Mouse (Mus musculus): ENCODE data around the gene Crhr2. TPM values are rescaled to one million over a fixed set of nuclear protein-coding genes. Genes with fewer than 3 reads are reported as not detected.

Crhr2 gene
- polyA plus RNA-seq, 1 experiment from 2014 or later, result 0.11 TPM

DNA sequence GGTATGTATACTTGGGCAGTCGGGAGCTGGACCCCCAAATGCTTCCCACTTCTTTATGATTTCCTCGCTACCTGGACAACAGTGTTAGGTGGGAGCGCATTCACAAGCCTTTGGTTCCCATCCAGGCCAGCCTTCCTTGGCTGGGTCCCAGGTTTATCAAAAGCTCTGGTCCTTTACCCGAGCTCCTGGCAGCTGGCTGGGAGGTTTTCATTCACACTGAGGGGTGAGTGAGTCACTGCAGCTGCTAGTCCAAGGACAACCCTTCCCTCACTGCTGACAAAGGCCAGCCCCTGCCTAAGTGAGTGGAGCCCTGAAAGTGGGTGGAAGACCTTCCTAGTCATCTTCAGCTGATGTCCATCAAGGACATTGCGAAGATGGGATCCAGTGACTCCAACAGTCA lies 34.8 kb downstream of the Crhr2 start:
- no peak for DNase-seq (ENCODE audit: low spot score)
- Histone ChIP-seq H3K36me3 (no peaks in the 10 kb centered on the region), H3K27ac (no peak overlapping the region), H3K9me3 (replicated peaks) (no peaks in the 10 kb centered on the region), H3K4me1 (peaks cover 9% of the 10 kb centered on the region; the same call in 1 of the 2 replicates), H3K27me3 (ENCODE audit: low read depth, poor library complexity, severe bottlenecking) (no peaks in the 10 kb centered on the region), H3K4me3 (no peak overlapping the region)
- 82% methylated on average over 5 of the region's 5 CpGs for WGBS

DNA sequence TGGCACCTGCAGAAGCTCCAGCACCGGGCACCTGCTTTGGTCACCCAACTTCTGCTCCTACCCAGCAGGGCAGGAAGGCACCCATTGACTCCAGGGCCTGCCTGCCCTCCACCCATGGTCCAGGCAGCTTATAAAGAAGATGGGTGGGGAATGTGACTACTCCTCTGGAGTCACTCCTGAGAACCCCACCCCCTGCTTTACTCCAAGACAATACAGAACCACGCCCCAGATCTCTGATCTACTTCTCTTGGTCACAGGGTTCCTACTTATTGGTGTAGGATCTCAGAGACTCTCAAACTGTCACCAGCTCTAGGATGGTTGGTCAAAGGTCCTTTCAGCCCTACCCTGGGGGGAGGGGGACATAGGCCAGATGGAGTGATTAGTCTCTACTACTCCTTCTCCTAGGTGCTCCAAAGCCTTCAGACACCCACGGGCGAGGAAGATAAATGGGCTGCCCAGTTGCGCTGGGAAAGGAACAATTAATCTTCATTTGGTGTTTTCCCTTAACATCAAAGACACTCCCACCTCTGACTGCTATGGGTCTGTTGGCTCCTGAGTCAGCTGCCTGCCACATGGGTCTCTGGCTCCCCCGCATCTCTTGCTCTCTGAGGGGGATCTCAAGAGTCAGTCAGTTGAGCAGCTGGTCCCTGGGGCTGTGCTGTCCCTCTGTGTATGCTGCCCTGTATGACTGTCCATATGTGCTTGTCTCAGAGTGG lies 39.2 kb downstream of the Crhr2 start:
- no peak for DNase-seq (ENCODE audit: low spot score)
- 39% methylated on average over 6 of the region's 6 CpGs for WGBS

DNA sequence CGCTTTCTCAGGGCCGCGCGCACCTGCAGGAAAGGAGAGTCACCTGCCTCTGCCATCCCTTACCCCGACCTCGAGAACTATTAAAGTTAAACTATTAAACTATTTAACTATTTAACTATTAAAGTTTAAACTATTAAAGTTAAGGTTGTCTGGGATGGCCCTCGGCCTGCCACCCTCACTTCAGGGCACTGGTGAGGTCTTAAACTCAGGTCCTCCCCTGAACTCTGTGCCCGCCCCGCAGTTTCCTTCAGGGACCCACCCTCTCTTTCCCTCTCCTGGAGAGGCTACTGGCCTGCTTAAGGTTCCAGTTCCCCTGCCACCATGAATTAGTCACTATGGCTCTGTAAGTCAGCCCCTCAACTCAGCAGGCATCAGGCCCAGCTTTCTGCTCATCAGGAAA lies 41.4 kb downstream of the Crhr2 start:
- Histone ChIP-seq H3K27me3 (ENCODE audit: low read depth, poor library complexity, severe bottlenecking) (no peaks in the 10 kb centered on the region), H3K4me3 (no peak overlapping the region), H3K27ac (no peak overlapping the region), H3K4me1 (peaks cover 9% of the 10 kb centered on the region; the same call in 1 of the 2 replicates), H3K36me3 (no peaks in the 10 kb centered on the region), H3K9me3 (replicated peaks) (no peaks in the 10 kb centered on the region)
- no peak for DNase-seq (ENCODE audit: low spot score)
- 92% methylated on average over 9 of the region's 9 CpGs for WGBS

More for the DNA sequence above, 39.2 kb downstream of the Crhr2 start:
- no peak overlapping the region for H3K4me3 ChIP-seq
- H3K9me3 ChIP-seq (replicated peaks), result no peaks in the 10 kb centered on the region
- no peaks in the 10 kb centered on the region for H3K36me3 ChIP-seq
- no peaks in the 10 kb centered on the region for H3K27me3 ChIP-seq (ENCODE audit: low read depth, poor library complexity, severe bottlenecking)
- no peak overlapping the region for H3K27ac ChIP-seq
- peaks cover 9% of the 10 kb centered on the region; the same call in 1 of the 2 replicates for H3K4me1 ChIP-seq

DNA sequence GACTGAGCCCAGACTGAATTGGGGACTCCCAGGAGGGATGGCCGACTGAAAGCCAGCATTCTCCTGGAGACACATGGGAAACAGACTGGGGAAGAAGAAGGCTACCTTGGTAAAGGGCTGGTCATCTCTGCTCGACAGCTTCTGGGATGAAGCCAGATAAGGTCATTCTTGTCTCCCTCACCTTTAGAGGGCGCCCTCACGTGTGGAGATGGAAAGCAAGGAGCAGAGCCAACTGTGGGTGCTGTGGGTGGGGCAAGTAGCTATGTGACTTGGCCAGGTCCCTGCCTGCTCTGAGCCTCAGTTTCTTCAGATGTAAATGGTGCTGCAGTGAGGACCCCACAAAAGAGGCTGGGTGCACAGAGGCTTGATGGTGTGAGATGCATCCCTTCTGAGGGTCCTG lies 42.2 kb downstream of the Crhr2 start:
- Histone ChIP-seq H3K9me3 (replicated peaks) (no peaks in the 10 kb centered on the region), H3K4me1 (peaks cover 9% of the 10 kb centered on the region; the same call in 1 of the 2 replicates), H3K36me3 (no peaks in the 10 kb centered on the region), H3K27ac (no peak overlapping the region), H3K4me3 (no peak overlapping the region), H3K27me3 (ENCODE audit: low read depth, poor library complexity, severe bottlenecking) (no peaks in the 10 kb centered on the region)
- DNase-seq (ENCODE audit: low spot score), result no peak
- 36% methylated on average over 4 of the region's 4 CpGs for WGBS

GRCm38 (mm10) chr6:55087355-55087754 lies 45.5 kb downstream of the Crhr2 start:
- 44% methylated on average over 4 of the region's 4 CpGs for WGBS
- Histone ChIP-seq H3K27ac (no peak overlapping the region), H3K36me3 (no peaks in the 10 kb centered on the region), H3K4me1 (no peaks in the 10 kb centered on the region), H3K9me3 (replicated peaks) (no peaks in the 10 kb centered on the region), H3K27me3 (ENCODE audit: low read depth, poor library complexity, severe bottlenecking) (no peaks in the 10 kb centered on the region), H3K4me3 (no peak overlapping the region)
- no peak for DNase-seq (ENCODE audit: low spot score)

- DNase-seq (ENCODE audit: low spot score), result no peak
- 77% methylated on average over 7 of the region's 7 CpGs for WGBS
- H3K36me3 ChIP-seq, result peaks cover 41% of the 10 kb centered on the region
- H3K4me1 ChIP-seq, result no peaks in the 10 kb centered on the region
- no peak overlapping the region for H3K4me3 ChIP-seq
- no peak overlapping the region for H3K27ac ChIP-seq
- no peaks in the 10 kb centered on the region for H3K9me3 ChIP-seq (replicated peaks)
- H3K27me3 ChIP-seq (ENCODE audit: low read depth, poor library complexity, severe bottlenecking), result no peaks in the 10 kb centered on the region
Measured at GRCm38 (mm10) chr6:55082261-55083051, 50.4 kb downstream of the Crhr2 start.

DNA sequence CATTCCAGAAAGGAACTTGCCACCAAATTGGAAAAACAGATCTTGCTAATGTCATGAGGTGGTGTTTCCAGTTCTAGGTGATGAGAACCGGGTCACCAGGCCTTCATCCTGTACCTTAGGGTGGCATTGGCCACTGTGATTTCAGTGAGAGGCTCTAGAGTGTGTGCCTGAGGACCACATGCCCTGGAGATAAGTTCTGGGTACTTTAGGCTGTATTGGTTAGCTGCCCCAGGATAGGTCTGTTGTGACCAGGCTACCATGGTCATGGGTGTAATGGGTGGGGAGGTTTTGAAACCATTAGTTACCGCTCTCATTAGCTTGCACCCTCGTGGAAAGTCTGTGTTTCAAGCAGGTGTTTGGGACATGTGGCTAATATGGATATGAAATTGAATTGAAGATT lies 51.4 kb downstream of the Crhr2 start:
- no peaks in the 10 kb centered on the region for H3K4me1 ChIP-seq
- WGBS, result 92% methylated on average over 3 of the region's 3 CpGs
- H3K36me3 ChIP-seq, result peaks cover 51% of the 10 kb centered on the region
- no peaks in the 10 kb centered on the region for H3K9me3 ChIP-seq (replicated peaks)
- no peak overlapping the region for H3K4me3 ChIP-seq
- H3K27ac ChIP-seq, result no peak overlapping the region
- DNase-seq (ENCODE audit: low spot score), result no peak
- H3K27me3 ChIP-seq (ENCODE audit: low read depth, poor library complexity, severe bottlenecking), result no peaks in the 10 kb centered on the region

DNA sequence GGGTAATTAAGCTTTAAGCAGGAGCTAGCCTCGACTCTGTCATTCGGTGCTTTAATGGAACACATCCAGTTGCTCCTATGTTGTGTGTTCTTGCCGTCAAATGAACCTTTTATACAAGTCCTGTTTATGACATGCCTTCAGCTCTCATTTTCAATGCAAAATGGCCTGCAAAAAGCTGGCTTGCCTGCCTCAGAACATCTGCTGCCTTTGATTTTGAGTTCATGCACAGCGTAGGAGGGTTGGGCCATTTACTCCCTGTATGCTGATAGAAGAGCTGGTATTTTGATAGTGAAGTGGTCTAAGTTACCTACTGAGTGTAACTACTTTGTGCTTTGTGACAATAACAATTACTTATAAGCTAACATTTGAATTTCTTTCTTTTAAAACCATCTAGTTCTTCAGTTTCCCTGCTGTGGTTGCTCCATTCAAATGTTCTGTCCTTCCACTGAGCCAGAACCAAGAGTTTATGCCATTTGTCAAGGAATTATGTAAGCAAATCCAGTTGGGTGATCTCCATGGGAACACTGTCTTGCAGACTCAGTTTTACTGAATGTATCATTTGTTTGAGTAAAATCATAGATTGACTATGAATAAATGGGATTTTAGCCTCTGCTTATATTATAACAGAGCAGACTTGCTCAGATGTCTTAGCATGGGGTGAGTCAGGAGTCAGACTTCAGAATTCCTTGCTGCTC lies 56.1 kb downstream of the Crhr2 start:
- Histone ChIP-seq H3K9me3 (replicated peaks) (no peaks in the 10 kb centered on the region), H3K4me1 (no peaks in the 10 kb centered on the region), H3K36me3 (peaks cover 95% of the 10 kb centered on the region), H3K4me3 (no peak overlapping the region), H3K27ac (no peak overlapping the region), H3K27me3 (ENCODE audit: low read depth, poor library complexity, severe bottlenecking) (no peaks in the 10 kb centered on the region)
- DNase-seq (ENCODE audit: low spot score), result no peak
- 92% methylated on average over 4 of the region's 4 CpGs for WGBS

DNA sequence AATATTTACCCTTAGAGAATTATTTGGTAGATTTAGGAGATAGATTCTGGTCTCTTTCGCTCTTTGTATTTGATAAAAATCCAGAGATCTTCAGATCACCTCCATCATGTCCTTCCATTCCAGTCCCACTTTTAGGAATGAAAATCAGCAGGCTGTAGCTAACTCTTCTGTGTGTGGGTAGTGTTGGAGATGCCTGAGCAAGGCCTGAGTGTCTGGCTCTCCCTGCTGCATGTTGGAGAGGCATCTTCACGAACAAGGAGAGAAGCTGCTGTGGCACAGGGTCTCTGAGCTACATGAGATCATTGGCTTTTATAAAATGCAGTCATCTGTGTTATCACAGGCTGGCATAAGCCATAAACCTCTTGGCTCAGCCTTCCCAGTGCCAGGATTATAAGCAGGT lies 66.9 kb downstream of the Crhr2 start:
- no peak overlapping the region for H3K4me3 ChIP-seq
- 93% methylated on average over 2 of the region's 2 CpGs for WGBS
- H3K4me1 ChIP-seq, result 0 out of 2 replicates have a peak, but pooled peaks cover 3% of the 10 kb centered on the region
- H3K27me3 ChIP-seq (ENCODE audit: low read depth, poor library complexity, severe bottlenecking), result no peaks in the 10 kb centered on the region
- H3K27ac ChIP-seq, result no peak overlapping the region
- peaks cover 95% of the 10 kb centered on the region for H3K36me3 ChIP-seq
- no peaks in the 10 kb centered on the region for H3K9me3 ChIP-seq (replicated peaks)
- no peak for DNase-seq (ENCODE audit: low spot score)

- Histone ChIP-seq H3K27me3 (ENCODE audit: low read depth, poor library complexity, severe bottlenecking) (no peaks in the 10 kb centered on the region), H3K36me3 (peaks cover 99% of the 10 kb centered on the region), H3K4me3 (no peak overlapping the region), H3K9me3 (replicated peaks) (no peaks in the 10 kb centered on the region), H3K27ac (no peak overlapping the region), H3K4me1 (0 out of 2 replicates have a peak, but pooled peaks cover 3% of the 10 kb centered on the region)
- DNase-seq (ENCODE audit: low spot score), result no peak
- 96% methylated on average over 7 of the region's 7 CpGs for WGBS
Measured at GRCm38 (mm10) chr6:55064477-55064827, 68.4 kb downstream of the Crhr2 start.

DNA sequence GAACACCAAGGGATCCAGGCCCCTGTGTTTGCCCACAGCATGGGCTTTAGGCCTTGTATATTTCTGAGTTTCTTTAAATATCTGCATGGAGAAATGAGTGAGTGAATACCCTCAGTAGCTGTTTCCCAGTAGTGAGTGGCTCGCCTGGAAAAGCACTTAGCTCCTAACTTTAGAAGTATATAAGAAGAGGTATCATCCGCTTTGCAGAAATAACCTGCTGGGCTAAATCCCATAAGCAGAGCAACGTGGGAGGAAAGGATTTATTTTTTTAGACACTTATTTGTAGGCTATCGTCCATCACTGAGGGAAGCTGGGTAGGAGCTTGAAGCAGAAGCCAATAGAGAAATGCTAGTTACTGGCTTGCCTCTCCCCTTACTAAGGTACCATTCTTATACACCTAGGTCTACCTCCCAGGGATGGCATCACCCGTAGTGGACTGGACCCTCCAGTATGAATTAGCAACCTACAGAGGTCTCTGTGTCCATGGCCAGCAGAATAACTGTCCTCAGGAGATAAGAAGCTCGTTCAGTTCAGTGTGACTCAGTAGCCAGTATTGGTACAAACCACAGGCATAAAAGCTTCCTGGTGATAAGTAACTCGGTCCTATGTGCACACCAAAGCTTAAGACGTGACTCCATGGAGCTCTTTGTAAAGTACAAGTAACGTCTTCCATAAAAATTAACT lies 68.9 kb downstream of the Crhr2 start:
- Histone ChIP-seq H3K27ac (no peak overlapping the region), H3K4me1 (0 out of 2 replicates have a peak, but pooled peaks cover 3% of the 10 kb centered on the region), H3K4me3 (no peak overlapping the region), H3K27me3 (ENCODE audit: low read depth, poor library complexity, severe bottlenecking) (no peaks in the 10 kb centered on the region), H3K36me3 (peaks cover 99% of the 10 kb centered on the region), H3K9me3 (replicated peaks) (no peaks in the 10 kb centered on the region)
- 93% methylated on average over 9 of the region's 9 CpGs for WGBS
- no peak for DNase-seq (ENCODE audit: low spot score)

- Histone ChIP-seq H3K27me3 (ENCODE audit: low read depth, poor library complexity, severe bottlenecking) (no peaks in the 10 kb centered on the region), H3K27ac (no peak overlapping the region), H3K9me3 (replicated peaks) (no peaks in the 10 kb centered on the region), H3K4me3 (no peak overlapping the region), H3K36me3 (peaks cover 97% of the 10 kb centered on the region), H3K4me1 (0 out of 2 replicates have a peak, but pooled peaks cover 3% of the 10 kb centered on the region)
- no peak for DNase-seq (ENCODE audit: low spot score)
- 79% methylated on average over 5 of the region's 5 CpGs for WGBS
Measured at GRCm38 (mm10) chr6:55062200-55062599, 70.6 kb downstream of the Crhr2 start.

All from limb, embryonic 10.5 days (tissue).